Mouse (Mus musculus): ENCODE data around the gene Cts6. TPM values are rescaled to one million over a fixed set of nuclear protein-coding genes. Genes with fewer than 3 reads are reported as not detected.
A peak's percentile ranks its signal among the peaks of the same experiment; 100 is the strongest.
"Not testable (repeated sequence)": the region's sequence is repeated elsewhere in the genome, so short reads cannot be mapped to it uniquely, and the experiment has no call there.

The Cts6 gene
- not detected in 2 replicates for polyA plus RNA-seq (2016; fragmentation: Nextera tagmentation; extraction: Ambion mirVana)

DNA sequence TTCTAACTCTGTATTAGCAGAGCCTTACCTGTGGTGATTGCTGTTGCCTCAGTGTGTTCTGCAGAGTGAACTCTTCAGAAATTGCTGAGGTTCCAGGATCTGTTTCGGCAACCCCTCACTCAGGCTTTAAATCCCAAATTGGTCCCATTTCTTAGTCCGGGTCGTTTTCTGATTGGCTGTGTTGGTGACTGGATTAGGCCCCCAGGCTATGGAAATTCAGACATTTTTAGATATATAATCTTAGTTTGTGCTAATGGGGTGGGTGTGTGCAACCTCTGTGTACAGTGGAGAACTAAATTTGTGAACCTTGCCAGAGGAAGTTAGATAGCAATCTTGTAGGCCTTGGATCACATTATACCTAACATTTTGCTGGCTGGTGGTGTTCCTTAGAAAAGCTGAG lies at the start of gene Cts6:
Cts6 (minus strand) TSS at position 101 of the 400 bp plus-strand sequence.
- Histone ChIP-seq H3K9me3 (replicated peaks) (peaks cover 78% of the 10 kb centered on the region), H3K36me3 (no peaks in the 10 kb centered on the region), H3K27me3 (ENCODE audit: low read depth, poor library complexity, severe bottlenecking) (no peaks in the 10 kb centered on the region), H3K4me3 (no peak within 1 kb of the TSS), H3K4me1 (no peaks in the 10 kb centered on the region), H3K27ac (replicated peaks) (no peak within 1 kb of the TSS)
- no peak for DNase-seq (ENCODE audit: low spot score)
- 88% methylated on average over 3 of the region's 3 CpGs for WGBS

DNA sequence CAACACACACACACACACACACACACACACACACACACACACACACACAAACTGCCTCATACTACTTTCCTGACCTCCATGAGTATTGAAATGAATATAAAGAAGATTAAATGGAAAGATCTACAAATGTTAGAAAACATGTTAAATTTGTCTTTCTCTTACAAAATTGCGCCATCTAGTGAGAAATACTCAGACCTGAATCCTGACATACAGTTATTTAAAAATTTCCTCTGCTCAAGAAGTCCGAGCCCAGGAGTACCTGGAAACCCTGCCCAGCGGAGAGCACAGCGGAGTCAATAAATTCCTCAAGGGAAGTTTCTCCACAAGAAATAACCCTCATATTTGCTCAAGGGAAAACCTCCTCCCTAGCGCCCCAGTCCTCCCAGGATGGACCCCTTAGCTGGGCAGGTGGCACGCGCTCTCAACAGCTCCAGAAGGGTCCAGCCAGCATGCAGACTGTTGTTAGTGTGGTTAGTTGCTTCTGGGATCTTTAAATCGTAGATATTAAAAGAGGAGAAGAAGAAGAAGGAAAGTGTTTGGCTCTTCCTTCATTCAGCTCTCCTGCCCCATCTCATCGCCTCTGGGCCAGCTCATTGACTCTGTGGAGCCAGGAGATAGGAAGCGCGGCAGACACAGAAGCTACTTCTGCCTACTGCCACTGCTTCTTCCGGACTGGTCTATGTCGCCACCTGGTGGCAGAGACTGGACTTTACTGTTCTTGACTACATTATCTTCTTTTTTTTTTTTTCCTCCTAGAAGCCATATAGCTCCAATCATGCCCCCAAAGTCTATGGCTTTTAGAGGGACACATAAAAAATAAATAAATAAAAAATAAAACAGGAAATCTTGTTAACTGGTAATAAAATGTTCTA lies 38.1 kb upstream of the Cts6 start:
- Histone ChIP-seq H3K4me1 (no peaks in the 10 kb centered on the region), H3K27ac (replicated peaks) (no peak overlapping the region), H3K36me3 (no peaks in the 10 kb centered on the region), H3K9me3 (replicated peaks) (peaks cover 52% of the 10 kb centered on the region), H3K27me3 (ENCODE audit: low read depth, poor library complexity, severe bottlenecking) (no peaks in the 10 kb centered on the region), H3K4me3 (no peak overlapping the region)
- WGBS, result 61% methylated on average over 13 of the region's 13 CpGs
- peak; percentile 12 for DNase-seq (ENCODE audit: low spot score)

DNA sequence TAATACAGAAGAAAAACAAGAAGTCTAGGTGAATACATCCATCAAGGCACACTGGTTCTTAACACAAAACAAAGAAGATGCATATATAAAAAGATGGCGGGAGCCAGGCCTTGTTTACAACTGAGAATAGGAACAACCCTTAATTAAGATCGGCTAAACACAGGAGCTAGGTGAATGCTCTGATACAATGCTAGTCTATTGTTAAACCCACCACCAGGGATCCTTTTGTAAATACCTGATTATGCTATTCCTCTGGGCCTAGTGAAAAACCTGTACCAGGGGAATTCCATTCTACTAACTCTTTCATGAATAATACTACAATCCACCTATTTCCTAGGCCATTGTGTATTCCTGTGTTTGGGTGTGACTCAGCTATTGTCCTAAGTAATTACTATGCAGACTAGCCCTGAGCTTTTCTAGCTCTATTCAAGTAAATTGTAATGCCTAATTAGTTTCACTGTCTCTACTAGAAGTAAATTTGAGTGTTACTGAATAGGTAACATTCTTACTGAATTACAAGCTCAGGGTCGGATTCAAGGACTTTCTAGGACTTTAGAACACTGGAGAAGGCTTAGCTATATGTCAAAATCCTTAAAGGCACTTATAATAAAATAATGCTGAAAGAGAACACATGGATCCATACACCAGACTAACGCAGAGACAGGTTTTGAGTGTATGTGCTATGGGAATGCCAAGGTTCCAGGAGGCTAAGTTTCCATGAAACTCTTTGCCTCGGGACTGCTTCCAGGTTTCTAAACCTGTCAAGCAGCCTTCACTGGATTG lies 17.9 kb downstream of the Cts6 start:
- not testable (repeated sequence) for H3K27ac ChIP-seq (replicated peaks); DNase-seq (ENCODE audit: low spot score); H3K36me3 ChIP-seq; H3K4me3 ChIP-seq; H3K4me1 ChIP-seq; H3K27me3 ChIP-seq (ENCODE audit: low read depth, poor library complexity, severe bottlenecking)
- peaks cover 33% of the 10 kb centered on the region for H3K9me3 ChIP-seq (replicated peaks)
- 81% methylated on average over 5 of the region's 5 CpGs for WGBS

DNA sequence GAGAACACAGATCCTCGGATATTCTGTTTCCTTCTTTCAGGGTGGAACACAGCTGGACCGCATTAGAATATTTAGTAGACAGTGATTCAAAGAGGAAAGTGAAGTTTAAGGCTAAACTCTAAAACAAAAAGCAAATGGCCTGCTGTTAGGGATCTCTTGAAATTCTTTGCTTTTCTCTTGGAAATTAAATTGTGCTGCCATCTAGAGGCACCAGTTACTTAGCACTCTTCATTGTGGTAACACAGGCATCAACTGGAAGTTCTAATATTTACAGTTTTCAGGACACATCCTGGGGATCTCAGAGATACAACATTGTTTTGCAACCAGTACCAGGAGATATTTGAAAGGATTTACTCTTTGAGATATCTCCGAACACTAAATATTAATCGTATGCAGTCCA lies 38.6 kb downstream of the Cts6 start:
- Histone ChIP-seq H3K36me3 (no peaks in the 10 kb centered on the region), H3K4me3 (no peak overlapping the region), H3K27me3 (ENCODE audit: low read depth, poor library complexity, severe bottlenecking) (no peaks in the 10 kb centered on the region), H3K27ac (replicated peaks) (no peak overlapping the region), H3K4me1 (no peaks in the 10 kb centered on the region), H3K9me3 (replicated peaks) (peaks cover 78% of the 10 kb centered on the region)
- DNase-seq (ENCODE audit: low spot score), result no peak
- WGBS, result 86% methylated on average over 4 of the region's 4 CpGs

DNA sequence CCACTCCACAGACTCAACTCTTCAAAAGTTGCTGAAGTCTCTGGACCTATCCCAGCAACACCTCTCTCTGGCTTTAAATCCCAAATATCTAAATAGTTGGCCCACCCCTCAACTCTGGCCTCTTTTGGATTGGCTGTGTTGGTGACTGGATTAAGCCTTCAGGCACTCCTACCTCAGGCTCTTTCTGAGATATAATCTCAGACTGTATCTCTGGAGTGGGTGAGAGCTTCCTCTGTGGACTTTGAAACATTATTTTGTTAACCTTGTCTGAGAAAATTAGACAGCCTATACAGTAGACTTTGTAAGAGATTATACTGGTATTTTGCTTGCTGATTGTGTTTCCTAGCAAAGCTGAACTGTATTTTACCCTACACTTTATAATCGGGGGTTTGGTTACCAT lies 39.1 kb downstream of the Cts6 start, which contains the start of gene Ctsr:
Ctsr (minus strand) TSS at position 101 of the 400 bp plus-strand sequence.
- H3K36me3 ChIP-seq, result no peaks in the 10 kb centered on the region
- H3K27ac ChIP-seq (replicated peaks), result no peak within 1 kb of the TSS
- no peaks in the 10 kb centered on the region for H3K4me1 ChIP-seq
- no peak within 1 kb of the TSS for H3K4me3 ChIP-seq
- DNase-seq (ENCODE audit: low spot score), result no peak
- 76% methylated on average over 1 of the region's 1 CpGs for WGBS
- H3K27me3 ChIP-seq (ENCODE audit: low read depth, poor library complexity, severe bottlenecking), result no peaks in the 10 kb centered on the region
- H3K9me3 ChIP-seq (replicated peaks), result peaks cover 76% of the 10 kb centered on the region

Other genes with a start within 250 kb of the Cts6 start
- not detected in 2 replicates for gene Ctsj, start 197.5 kb downstream of the Cts6 start, polyA plus RNA-seq (2016; fragmentation: Nextera tagmentation; extraction: Ambion mirVana)
- gene Ctsq, start 162.8 kb downstream of the Cts6 start, polyA plus RNA-seq (2016; fragmentation: Nextera tagmentation; extraction: Ambion mirVana), result not detected in 2 replicates
- gene Ctsr, start 39.2 kb downstream of the Cts6 start, polyA plus RNA-seq (2016; fragmentation: Nextera tagmentation; extraction: Ambion mirVana), result not detected in 2 replicates
- not detected in 2 replicates for gene Cts8, start 51.9 kb upstream of the Cts6 start, polyA plus RNA-seq (2016; fragmentation: Nextera tagmentation; extraction: Ambion mirVana)
- gene Gm49398, start 85.4 kb upstream of the Cts6 start, polyA plus RNA-seq (2016; fragmentation: Nextera tagmentation; extraction: Ambion mirVana), result not detected in 2 replicates
- gene Cts7, start 154.8 kb upstream of the Cts6 start, polyA plus RNA-seq (2016; fragmentation: Nextera tagmentation; extraction: Ambion mirVana), result not detected in 2 replicates

Measured in midbrain, embryonic 10.5 days (tissue).